Mouse (Mus musculus) embryonic facial prominence, embryonic 12.5 days (tissue): ENCODE data around the gene Kcnab2. TPM values are rescaled to one million over a fixed set of nuclear protein-coding genes. Genes with fewer than 3 reads are reported as not detected.
A peak's percentile ranks its signal among the peaks of the same experiment; 100 is the strongest.

ENCODE experiments used
- ATAC-seq: fragments of 200-750 bp; cut with Nextera tagmentation; 2 replicates; pipeline ENCODE4 v1.8.0; 2017; ENCODE audit not compliant: insufficient number of reproducible peaks, insufficient read depth, low FRiP score, low TSS enrichment
- H3K27ac ChIP-seq: fragments of 300-500 bp; sonication (generic); 2 replicates; pipeline ENCODE4 v1.5.1; 2016; ENCODE audit warnings: mild to moderate bottlenecking
- H3K27me3 ChIP-seq: fragments of 300-500 bp; sonication (generic); 2 replicates; pipeline ENCODE4 v1.6.1; 2016; ENCODE audit warnings: mild to moderate bottlenecking, moderate library complexity
- H3K36me3 ChIP-seq: fragments of 300-500 bp; sonication (generic); 2 replicates; pipeline ENCODE4 v1.6.1; 2016; ENCODE audit warnings: mild to moderate bottlenecking
- H3K4me1 ChIP-seq: fragments of 300-500 bp; sonication (generic); 2 replicates; pipeline ENCODE4 v1.6.1; 2016
- H3K4me2 ChIP-seq: fragments of 300-500 bp; sonication (generic); replicated peaks from 2 replicates; pipeline ENCODE4 v1.6.1; 2016; ENCODE audit warnings: mild to moderate bottlenecking, moderate library complexity
- H3K4me3 ChIP-seq: fragments of 300-500 bp; sonication (generic); 2 replicates; pipeline ENCODE4 v1.5.1; 2016; ENCODE audit warnings: mild to moderate bottlenecking
- H3K9ac ChIP-seq: fragments of 300-500 bp; sonication (generic); 2 replicates; pipeline ENCODE4 v1.6.1; 2016; ENCODE audit warnings: mild to moderate bottlenecking, moderate library complexity
- H3K9me3 ChIP-seq: fragments of 300-500 bp; sonication (generic); 2 replicates; pipeline ENCODE4 v1.6.1; 2016; ENCODE audit warnings: mild to moderate bottlenecking, moderate library complexity
- WGBS: fragments of 180-500 bp; shearing (Covaris S2); methylation state at CpG from one replicate; pipeline ENCODE4 v1.1.7; 2016; 5-methylcytosine and 5-hydroxymethylcytosine counted together
- polyA plus RNA-seq: library from polyadenylated mRNA; unstranded; fragments of >200 nt; fragmentation: Nextera tagmentation; extraction: Ambion mirVana; gene quantifications from 2 replicates; pipeline ENCODE4 v1.2.1, GENCODE M21; 2016

The Kcnab2 gene
- polyA plus RNA-seq, 1 experiment from 2014 or later: 12.4 TPM

GRCm38 (mm10) chr4:152451371-152451770, 26.3 kb downstream of the Kcnab2 start:
- Histone ChIP-seq H3K9me3 (no peaks in the 10 kb centered on the region), H3K27ac (no peak overlapping the region), H3K36me3 (no peaks in the 10 kb centered on the region), H3K4me3 (no peak overlapping the region), H3K27me3 (no peaks in the 10 kb centered on the region), H3K9ac (no peak overlapping the region), H3K4me2 (no peak overlapping the region), H3K4me1 (no peaks in the 10 kb centered on the region)
- ATAC-seq: no peak
- 83% methylated on average over 6 of the region's 6 CpGs for WGBS

- H3K36me3 ChIP-seq: no peaks in the 10 kb centered on the region
- 57% methylated on average over 8 of the region's 8 CpGs for WGBS
- H3K4me3 ChIP-seq: no peak overlapping the region
- H3K27ac ChIP-seq: no peak overlapping the region
- H3K9ac ChIP-seq: no peak overlapping the region
- ATAC-seq: no peak
- no peaks in the 10 kb centered on the region for H3K27me3 ChIP-seq
- no peak overlapping the region for H3K4me2 ChIP-seq
- H3K4me1 ChIP-seq: no peaks in the 10 kb centered on the region
- no peaks in the 10 kb centered on the region for H3K9me3 ChIP-seq
These were observed 29.0 kb downstream of the Kcnab2 start for GRCm38 (mm10) chr4:152448666-152449018.

GRCm38 (mm10) chr4:152447731-152448665, 29.7 kb downstream of the Kcnab2 start:
- no peaks in the 10 kb centered on the region for H3K36me3 ChIP-seq
- no peak overlapping the region for H3K9ac ChIP-seq
- no peak overlapping the region for H3K4me3 ChIP-seq
- no peak overlapping the region for H3K27ac ChIP-seq
- H3K9me3 ChIP-seq: no peaks in the 10 kb centered on the region
- H3K4me1 ChIP-seq: no peaks in the 10 kb centered on the region
- no peak overlapping the region for H3K4me2 ChIP-seq
- no peak for ATAC-seq
- no peaks in the 10 kb centered on the region for H3K27me3 ChIP-seq
- 82% methylated on average over 22 of the region's 22 CpGs for WGBS

- no peak for ATAC-seq
- H3K9me3 ChIP-seq: no peaks in the 10 kb centered on the region
- H3K4me1 ChIP-seq: no peaks in the 10 kb centered on the region
- H3K4me2 ChIP-seq: no peak overlapping the region
- no peaks in the 10 kb centered on the region for H3K27me3 ChIP-seq
- H3K4me3 ChIP-seq: no peak overlapping the region
- H3K27ac ChIP-seq: no peak overlapping the region
- no peak overlapping the region for H3K9ac ChIP-seq
- no peaks in the 10 kb centered on the region for H3K36me3 ChIP-seq
- WGBS: 82% methylated on average over 10 of the region's 10 CpGs
These were observed 31.5 kb downstream of the Kcnab2 start for GRCm38 (mm10) chr4:152446178-152446577.

- Histone ChIP-seq H3K9me3 (no peaks in the 10 kb centered on the region), H3K4me2 (no peak overlapping the region), H3K36me3 (no peaks in the 10 kb centered on the region), H3K4me1 (no peaks in the 10 kb centered on the region), H3K27ac (no peak overlapping the region), H3K4me3 (no peak overlapping the region), H3K9ac (no peak overlapping the region), H3K27me3 (no peaks in the 10 kb centered on the region)
- ATAC-seq: no peak
- 30% methylated on average over 9 of the region's 9 CpGs for WGBS
These were observed 36.1 kb downstream of the Kcnab2 start for GRCm38 (mm10) chr4:152441536-152441935.

GRCm38 (mm10) chr4:152440882-152441281, 36.8 kb downstream of the Kcnab2 start:
- Histone ChIP-seq H3K9me3 (no peaks in the 10 kb centered on the region), H3K4me1 (no peaks in the 10 kb centered on the region), H3K36me3 (no peaks in the 10 kb centered on the region), H3K27ac (no peak overlapping the region), H3K4me3 (no peak overlapping the region), H3K27me3 (no peaks in the 10 kb centered on the region), H3K4me2 (no peak overlapping the region), H3K9ac (no peak overlapping the region)
- no peak for ATAC-seq
- 58% methylated on average over 9 of the region's 9 CpGs for WGBS

GRCm38 (mm10) chr4:152435255-152435654, 42.4 kb downstream of the Kcnab2 start:
- H3K36me3 ChIP-seq: no peaks in the 10 kb centered on the region
- 14% methylated on average over 10 of the region's 10 CpGs for WGBS
- no peaks in the 10 kb centered on the region for H3K9me3 ChIP-seq
- no peak overlapping the region for H3K4me3 ChIP-seq
- H3K9ac ChIP-seq: no peak overlapping the region
- H3K27me3 ChIP-seq: 0 out of 2 replicates have a peak, but pooled peaks cover 3% of the 10 kb centered on the region
- ATAC-seq: no peak
- 0 out of 2 replicates have a peak, but pooled peaks cover 7% of the 10 kb centered on the region for H3K4me1 ChIP-seq
- no peak overlapping the region for H3K27ac ChIP-seq
- H3K4me2 ChIP-seq: peak overlapping the region; percentile 45

- Histone ChIP-seq H3K27me3 (0 out of 2 replicates have a peak, but pooled peaks cover 3% of the 10 kb centered on the region), H3K36me3 (no peaks in the 10 kb centered on the region), H3K9me3 (no peaks in the 10 kb centered on the region), H3K9ac (no peak overlapping the region), H3K4me3 (no peak overlapping the region), H3K4me2 (peak overlapping the region; percentile 45), H3K4me1 (0 out of 2 replicates have a peak, but pooled peaks cover 7% of the 10 kb centered on the region), H3K27ac (no peak overlapping the region)
- WGBS: 3% methylated on average over 9 of the region's 9 CpGs
- ATAC-seq: 0 out of 2 replicates have a peak, but pooled peaks have one; percentile 57
These were observed 42.8 kb downstream of the Kcnab2 start for GRCm38 (mm10) chr4:152434836-152435235.

- Histone ChIP-seq H3K4me1 (0 out of 2 replicates have a peak, but pooled peaks cover 7% of the 10 kb centered on the region), H3K9me3 (no peaks in the 10 kb centered on the region), H3K27me3 (0 out of 2 replicates have a peak, but pooled peaks cover 3% of the 10 kb centered on the region), H3K9ac (no peak overlapping the region), H3K36me3 (no peaks in the 10 kb centered on the region), H3K4me2 (no peak overlapping the region), H3K27ac (no peak overlapping the region), H3K4me3 (no peak overlapping the region)
- ATAC-seq: no peak
- WGBS: 46% methylated on average over 5 of the region's 5 CpGs
These were observed 45.4 kb downstream of the Kcnab2 start for GRCm38 (mm10) chr4:152432308-152432707.

GRCm38 (mm10) chr4:152428259-152428658, 49.4 kb downstream of the Kcnab2 start:
- ATAC-seq: no peak
- Histone ChIP-seq H3K4me3 (no peak overlapping the region), H3K4me2 (no peak overlapping the region), H3K9ac (no peak overlapping the region), H3K9me3 (no peaks in the 10 kb centered on the region), H3K4me1 (no peaks in the 10 kb centered on the region), H3K27me3 (0 out of 2 replicates have a peak, but pooled peaks cover 3% of the 10 kb centered on the region), H3K36me3 (no peaks in the 10 kb centered on the region), H3K27ac (no peak overlapping the region)
- WGBS: 48% methylated on average over 8 of the region's 8 CpGs

- Histone ChIP-seq H3K4me2 (no peak overlapping the region), H3K9me3 (no peaks in the 10 kb centered on the region), H3K27me3 (no peaks in the 10 kb centered on the region), H3K4me1 (no peaks in the 10 kb centered on the region), H3K36me3 (no peaks in the 10 kb centered on the region), H3K27ac (no peak overlapping the region), H3K4me3 (no peak overlapping the region), H3K9ac (no peak overlapping the region)
- WGBS: 66% methylated on average over 5 of the region's 5 CpGs
- no peak for ATAC-seq
These were observed 52.7 kb downstream of the Kcnab2 start for GRCm38 (mm10) chr4:152424922-152425321.

GRCm38 (mm10) chr4:152424341-152424740, 53.3 kb downstream of the Kcnab2 start:
- WGBS: 36% methylated on average over 4 of the region's 4 CpGs
- Histone ChIP-seq H3K4me2 (no peak overlapping the region), H3K36me3 (no peaks in the 10 kb centered on the region), H3K27ac (no peak overlapping the region), H3K27me3 (no peaks in the 10 kb centered on the region), H3K4me1 (no peaks in the 10 kb centered on the region), H3K4me3 (no peak overlapping the region), H3K9ac (no peak overlapping the region), H3K9me3 (no peaks in the 10 kb centered on the region)
- ATAC-seq: no peak
